Mouse (Mus musculus) myocyte (in vitro differentiated cells): ENCODE measurements around the gene Yars. TPM values are rescaled to one million over a fixed set of nuclear protein-coding genes. Genes with fewer than 3 reads are reported as not detected.
A peak's percentile ranks its signal among the peaks of the same experiment; 100 is the strongest.

ENCODE experiments used
- H3K27me3 ChIP-seq: one replicate; pipeline ENCODE4 v1.6.1; 2011; ENCODE audit not compliant: control insufficient read depth, insufficient read depth, insufficient read length
- H3K36me3 ChIP-seq: one replicate; pipeline ENCODE4 v1.6.1; 2011; ENCODE audit not compliant: control insufficient read depth, insufficient read depth
- H3K4me2 ChIP-seq: one replicate; pipeline ENCODE4 v1.6.1; 2011; ENCODE audit warnings: low read depth, control low read depth
- H3K4me3 ChIP-seq: one replicate; pipeline ENCODE4 v1.5.1; 2011; ENCODE audit warnings: mild to moderate bottlenecking, control low read depth, moderate library complexity
- H3K79me2 ChIP-seq: one replicate; pipeline ENCODE4 v1.6.1; 2011; ENCODE audit not compliant: control insufficient read depth, insufficient read depth
- H3ac ChIP-seq: one replicate; pipeline ENCODE4 v1.6.1; 2011; ENCODE audit not compliant: control insufficient read depth, insufficient read length
- CEBPB ChIP-seq: IDR thresholded peaks from 2 replicates; pipeline ENCODE4 v1.6.1; 2011; ENCODE audit warnings: mild to moderate bottlenecking, moderate library complexity; ENCODE audit not compliant: poor library complexity, insufficient read depth, severe bottlenecking
- E2F4 ChIP-seq: IDR thresholded peaks from one replicate; pipeline ENCODE4 v1.6.1; 2011; ENCODE audit warnings: mild to moderate bottlenecking, control low read depth, moderate library complexity; ENCODE audit not compliant: insufficient read depth
- MAX ChIP-seq: IDR thresholded peaks from one replicate; pipeline ENCODE4 v1.6.1; 2011; ENCODE audit warnings: low read depth, mild to moderate bottlenecking, control low read depth
- MYOD1 ChIP-seq, 3 experiments: IDR thresholded peaks; one replicate each; pipeline ENCODE4 v1.6.1; 2011; ENCODE audit warnings: control low read depth in 2 of 3, low read depth in 2 of 3, mild to moderate bottlenecking in 2 of 3, moderate library complexity in 1 of 3; ENCODE audit not compliant: insufficient read length in 2 of 3, control insufficient read depth in 1 of 3
- MYOG ChIP-seq, 3 experiments: IDR thresholded peaks; one replicate each; pipeline ENCODE4 v1.6.1; 2011; ENCODE audit warnings: control low read depth in 2 of 3, low read depth in 2 of 3, mild to moderate bottlenecking in 2 of 3; ENCODE audit not compliant: insufficient read length in 2 of 3, control insufficient read depth in 1 of 3, insufficient read depth in 1 of 3
- POLR2A ChIP-seq: IDR thresholded peaks from one replicate; pipeline ENCODE4 v1.6.1; 2011; ENCODE audit warnings: low read depth, mild to moderate bottlenecking, control low read depth, moderate library complexity; ENCODE audit not compliant: insufficient read length
- POLR2AphosphoS2 ChIP-seq: IDR thresholded peaks from one replicate; pipeline ENCODE4 v1.6.1; 2011; ENCODE audit warnings: low read depth, control low read depth; ENCODE audit not compliant: insufficient read length
- REST ChIP-seq: IDR thresholded peaks from one replicate; pipeline ENCODE4 v1.6.1; 2011; ENCODE audit warnings: mild to moderate bottlenecking, control low read depth, moderate library complexity; ENCODE audit not compliant: insufficient read depth, insufficient read length
- SRF ChIP-seq: IDR thresholded peaks from one replicate; pipeline ENCODE4 v1.6.1; 2011; ENCODE audit warnings: low read depth; ENCODE audit not compliant: control insufficient read depth, insufficient read length
- TCF12 ChIP-seq: IDR thresholded peaks from one replicate; pipeline ENCODE4 v1.6.1; 2011; ENCODE audit warnings: mild to moderate bottlenecking, control low read depth; ENCODE audit not compliant: poor library complexity, insufficient read depth, severe bottlenecking
- TCF3 ChIP-seq: IDR thresholded peaks from one replicate; pipeline ENCODE4 v1.6.1; 2011; ENCODE audit warnings: low read depth, control low read depth; ENCODE audit not compliant: insufficient read length
- USF1 ChIP-seq: IDR thresholded peaks from one replicate; pipeline ENCODE4 v1.6.1; 2011; ENCODE audit warnings: low read depth, mild to moderate bottlenecking, control low read depth, moderate library complexity
- polyA plus RNA-seq: library from polyadenylated mRNA; unstranded; fragments of >200 nt; fragmentation: generic; extraction: Trizol; gene quantifications from one replicate; pipeline ENCODE4 v1.2.1, GENCODE M21; 2012; ENCODE audit warnings: missing spikeins

The Yars gene
- polyA plus RNA-seq, 1 experiment, result 183 TPM

DNA sequence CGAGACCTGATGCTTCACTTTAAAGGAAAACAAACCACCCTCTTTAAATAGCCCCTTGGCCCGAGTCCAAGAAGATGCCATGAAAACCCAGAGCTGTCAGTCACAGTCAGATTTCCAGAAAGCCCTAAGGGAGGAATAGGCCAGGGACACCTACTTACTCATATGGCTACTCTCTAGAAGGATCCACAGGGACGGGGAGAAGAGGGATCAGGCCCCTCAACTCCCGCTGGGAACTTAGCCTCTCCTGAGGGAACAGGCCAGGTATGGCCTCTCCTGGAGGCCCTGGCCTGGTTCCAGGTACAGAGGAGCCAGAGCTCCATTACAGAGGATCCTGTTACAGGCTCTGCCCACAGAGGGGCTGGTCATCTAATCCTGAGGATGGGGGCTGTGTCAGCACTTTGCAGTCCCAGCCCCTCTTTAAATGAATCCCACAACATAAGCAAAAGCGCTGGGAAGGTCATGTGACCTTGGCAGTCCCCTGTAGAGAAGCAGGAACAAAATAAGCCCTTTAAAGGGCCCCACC lies 36.9 kb downstream of the Yars start:
- no peak for TF ChIP-seq E2F4
- no peak for TF ChIP-seq TCF12
- TF ChIP-seq POLR2AphosphoS2, result no peak
- no peak for TF ChIP-seq MYOD1 (IDR thresholded peaks at IDR 0.05; ENCODE audit: control insufficient read depth in 1 of 3, insufficient read length in 2 of 3, low read depth in 2 of 3)
- peak; percentile 54 for TF ChIP-seq USF1
- no peak for TF ChIP-seq REST
- Histone ChIP-seq H3K36me3 (peaks cover 7% of the 10 kb centered on the region), H3K79me2 (peaks cover 55% of the 10 kb centered on the region), H3K27me3 (no peaks in the 10 kb centered on the region), H3ac (no peak overlapping the region), H3K4me2 (peak overlapping the region; percentile 19), H3K4me3 (no peak overlapping the region)

GRCm38 (mm10) chr4:129227170-129227984 lies 37.8 kb downstream of the Yars start:
- Histone ChIP-seq H3K4me3 (no peak overlapping the region), H3K27me3 (no peaks in the 10 kb centered on the region)

DNA sequence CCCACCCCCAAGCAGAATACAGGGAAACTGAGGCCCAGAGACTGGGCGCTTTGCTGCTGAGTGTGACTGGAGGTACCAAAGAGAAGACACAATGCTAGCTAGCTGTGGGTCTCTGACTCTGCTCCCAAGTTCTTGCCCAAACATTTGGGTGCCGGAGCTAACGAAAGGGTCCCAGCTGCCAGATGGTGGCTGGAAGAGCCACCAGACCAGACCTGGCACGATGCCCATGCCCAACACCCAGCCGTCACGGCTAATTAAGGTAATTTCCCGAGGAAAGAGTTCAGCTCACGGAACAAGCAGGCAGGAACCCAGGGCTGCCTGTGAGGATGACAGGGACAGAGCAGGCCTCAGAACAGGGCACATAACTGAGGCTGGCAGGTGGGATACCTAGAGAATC lies 38.4 kb downstream of the Yars start:
- no peak overlapping the region for H3ac ChIP-seq
- H3K79me2 ChIP-seq, result peaks cover 70% of the 10 kb centered on the region
- no peaks in the 10 kb centered on the region for H3K27me3 ChIP-seq
- peaks cover 7% of the 10 kb centered on the region for H3K36me3 ChIP-seq
- no peak overlapping the region for H3K4me2 ChIP-seq
- TF ChIP-seq CEBPB (no peak), MYOD1 (IDR thresholded peaks at IDR 0.05; ENCODE audit: control insufficient read depth in 1 of 3, insufficient read length in 2 of 3, low read depth in 2 of 3) (no peak), TCF12 (no peak), POLR2A (no peak), E2F4 (no peak), MAX (no peak)
- no peak overlapping the region for H3K4me3 ChIP-seq

More at GRCm38 (mm10) chr4:129227170-129227984, 37.8 kb downstream of the Yars start:
- Histone ChIP-seq H3ac (no peak overlapping the region), H3K36me3 (peaks cover 7% of the 10 kb centered on the region), H3K4me2 (peak overlapping the region; percentile 19), H3K79me2 (peaks cover 64% of the 10 kb centered on the region)
- TF ChIP-seq MYOG (IDR thresholded peaks at IDR 0.05; ENCODE audit: control insufficient read depth in 1 of 3, insufficient read depth in 1 of 3, insufficient read length in 2 of 3, low read depth in 2 of 3) (no peak), TCF12 (no peak), USF1 (no peak), MYOD1 (IDR thresholded peaks at IDR 0.05; ENCODE audit: control insufficient read depth in 1 of 3, insufficient read length in 2 of 3, low read depth in 2 of 3) (no peak), TCF3 (no peak), MAX (no peak), CEBPB (no peak), SRF (no peak), E2F4 (no peak), POLR2AphosphoS2 (no peak), POLR2A (no peak), REST (no peak)

DNA sequence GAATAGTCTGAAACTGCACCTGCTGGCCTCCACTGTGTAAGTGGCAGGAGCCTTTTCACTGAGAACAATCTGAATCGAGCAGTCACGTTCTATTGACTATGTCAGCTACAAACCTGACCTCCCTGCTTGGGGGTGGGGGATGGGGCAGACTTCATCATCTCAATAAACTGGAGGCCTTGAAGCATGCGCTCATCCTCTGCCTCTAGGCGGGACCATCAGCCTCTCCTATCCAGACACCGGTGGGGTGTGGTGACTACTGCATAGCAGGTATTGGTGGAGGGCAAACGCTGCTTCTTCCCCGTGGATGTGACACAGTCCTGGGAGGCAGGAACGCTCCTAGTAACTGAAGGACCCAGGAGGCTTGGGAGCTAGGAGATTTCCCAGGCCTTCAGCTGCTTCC lies 41.4 kb downstream of the Yars start:
- Histone ChIP-seq H3ac (no peak overlapping the region), H3K4me3 (no peak overlapping the region), H3K79me2 (peaks cover 91% of the 10 kb centered on the region), H3K27me3 (no peaks in the 10 kb centered on the region), H3K36me3 (no peaks in the 10 kb centered on the region), H3K4me2 (no peak overlapping the region)
- TF ChIP-seq USF1, result no peak
- TF ChIP-seq MAX, result no peak
- no peak for TF ChIP-seq SRF
- TF ChIP-seq POLR2AphosphoS2, result no peak
- TF ChIP-seq MYOD1 (IDR thresholded peaks at IDR 0.05; ENCODE audit: control insufficient read depth in 1 of 3, insufficient read length in 2 of 3, low read depth in 2 of 3), result no peak
- no peak for TF ChIP-seq E2F4
- TF ChIP-seq TCF3, result no peak
- no peak for TF ChIP-seq REST
- TF ChIP-seq CEBPB, result no peak
- TF ChIP-seq POLR2A, result no peak
- TF ChIP-seq TCF12, result no peak

- Histone ChIP-seq H3K4me2 (peak overlapping the region; percentile 16), H3K4me3 (no peak overlapping the region), H3K27me3 (no peaks in the 10 kb centered on the region), H3K36me3 (no peaks in the 10 kb centered on the region), H3K79me2 (peaks cover 91% of the 10 kb centered on the region), H3ac (no peak overlapping the region)
- TF ChIP-seq E2F4, result no peak
- peak in 2 of 3 experiments; percentile 40 to 91 for TF ChIP-seq MYOD1 (IDR thresholded peaks at IDR 0.05; ENCODE audit: control insufficient read depth in 1 of 3, insufficient read length in 2 of 3, low read depth in 2 of 3)
- peak in 2 of 3 experiments; percentile 33 to 75 for TF ChIP-seq MYOG (IDR thresholded peaks at IDR 0.05; ENCODE audit: control insufficient read depth in 1 of 3, insufficient read depth in 1 of 3, insufficient read length in 2 of 3, low read depth in 2 of 3)
These were observed 42.3 kb downstream of the Yars start for GRCm38 (mm10) chr4:129231594-129232450.
